24 mouse cellular contexts compared by ENCODE assay signal in the genomic region with DNA sequence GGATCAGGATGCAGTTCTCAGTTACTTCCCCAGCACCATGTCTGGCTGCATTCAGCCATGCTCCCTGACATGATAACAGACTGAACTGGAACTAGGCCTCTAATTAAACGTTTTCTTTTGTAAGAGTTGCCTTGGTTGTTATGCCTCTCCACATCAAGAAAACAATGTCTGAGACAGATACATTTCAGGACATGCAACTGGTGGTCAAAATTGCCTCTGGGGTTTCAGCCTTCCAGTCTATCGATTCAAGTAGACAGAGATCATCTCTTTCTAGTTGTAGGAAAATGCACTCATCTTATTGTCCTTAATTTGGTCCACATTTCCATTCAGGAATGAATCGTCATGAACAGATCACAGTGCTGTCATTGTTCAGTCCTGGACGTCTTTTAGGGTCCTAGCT.
"Had no signal": no experiment of that assay in that cellular context is flagged by ENCODE, and none has a peak within 500 bp of the region (broad histone marks: within the 10 kb centered on the region; RNA-seq: fewer than 3 reads in every experiment).

No protein-coding gene starts in this region.

- H3K27ac ChIP-seq: heart, adult 2 months; heart, embryonic 13.5 days; heart, embryonic 15.5 days; hindbrain, embryonic 13.5 days; hindbrain, embryonic 15.5 days; hindbrain, postnatal 0 days; kidney, embryonic 15.5 days; kidney, postnatal 0 days; left cerebral cortex, adult 2 months; limb, embryonic 13.5 days; limb, embryonic 15.5 days had no signal

- ATAC-seq: hindbrain, postnatal 0 days; intestine, embryonic 16.5 days had no signal

- H3K36me3 ChIP-seq: heart, embryonic 13.5 days; heart, embryonic 15.5 days; hindbrain, embryonic 13.5 days; hindbrain, embryonic 15.5 days; kidney, embryonic 15.5 days; limb, embryonic 13.5 days; limb, embryonic 15.5 days had no signal

- DNase-seq: gastrocnemius, postnatal 14 days; gastrocnemius, postnatal 36 days; heart, adult 11 months; heart, adult 2 months; heart, postnatal 14 days; heart, postnatal 36 days; kidney, adult 11 months; kidney, adult 2 months; kidney, adult 9 months; kidney, postnatal 14 days; kidney, postnatal 36 days; layer of hippocampus, adult 9-11 months had no signal

- H3K4me1 ChIP-seq: heart, embryonic 15.5 days; hindbrain, embryonic 13.5 days; hindbrain, embryonic 15.5 days; kidney, embryonic 15.5 days; limb, embryonic 13.5 days; limb, embryonic 15.5 days had no signal

- H3K4me3 ChIP-seq: heart, adult 2 months; heart, embryonic 13.5 days; heart, embryonic 15.5 days; hindbrain, embryonic 13.5 days; hindbrain, embryonic 15.5 days; kidney, embryonic 15.5 days; left cerebral cortex, adult 2 months; limb, embryonic 13.5 days; limb, embryonic 15.5 days had no signal

- H3K9ac ChIP-seq: heart, embryonic 13.5 days; heart, embryonic 15.5 days; hindbrain, embryonic 13.5 days; hindbrain, embryonic 15.5 days; kidney, embryonic 15.5 days; limb, embryonic 13.5 days; limb, embryonic 15.5 days had no signal

- H3K4me2 ChIP-seq: heart, embryonic 11.5 days; heart, embryonic 13.5 days; heart, embryonic 15.5 days; hindbrain, embryonic 13.5 days; hindbrain, embryonic 15.5 days; kidney, embryonic 15.5 days; limb, embryonic 13.5 days; limb, embryonic 15.5 days had no signal

- H3K27me3 ChIP-seq: heart, embryonic 13.5 days; heart, embryonic 15.5 days; hindbrain, embryonic 13.5 days; hindbrain, embryonic 15.5 days; kidney, embryonic 15.5 days; limb, embryonic 13.5 days; limb, embryonic 15.5 days had no signal

- H3K9me3 ChIP-seq: heart, embryonic 13.5 days; heart, embryonic 15.5 days; hindbrain, embryonic 13.5 days; hindbrain, embryonic 15.5 days; kidney, embryonic 15.5 days; limb, embryonic 13.5 days; limb, embryonic 15.5 days had no signal
